In the genomic region with DNA sequence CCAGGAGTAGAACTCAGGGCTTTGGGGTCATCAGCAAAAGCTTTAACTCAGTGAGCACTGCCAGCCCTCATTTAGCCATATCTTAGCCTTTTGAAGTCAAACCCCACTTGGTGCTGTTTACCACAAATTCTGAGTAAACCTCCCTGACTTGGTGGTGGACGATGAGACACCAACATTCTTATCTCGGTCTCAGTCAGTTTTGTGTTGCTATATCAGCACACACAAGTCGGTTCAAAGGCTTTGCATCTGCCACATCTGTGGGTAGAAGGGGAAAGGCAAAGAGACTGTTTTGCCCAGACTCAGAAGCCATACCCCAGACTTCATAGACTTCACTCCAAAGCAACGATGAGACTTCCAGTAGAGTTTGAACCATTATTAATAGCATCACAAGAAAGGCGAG, we compare ENCODE assay signal across 13 mouse cellular contexts.
"Had no signal": no experiment of that assay in that cellular context is flagged by ENCODE, and none has a peak within 500 bp of the region (broad histone marks: within the 10 kb centered on the region; RNA-seq: fewer than 3 reads in every experiment).

No protein-coding gene starts in this region.

- H3K4me3 ChIP-seq: limb, embryonic 15.5 days; megakaryocyte, embryonic 14.5 days; midbrain, embryonic 12.5 days; stomach, embryonic 15.5 days had no signal

- H3K36me3 ChIP-seq: midbrain, embryonic 12.5 days; stomach, embryonic 15.5 days had no signal

- DNase-seq: kidney, adult 8-10 months; kidney, postnatal 25 days; layer of hippocampus, adult 9-11 months; layer of hippocampus, postnatal 36 days; lung, postnatal 10 days; lung, postnatal 4 days; right cerebral cortex, postnatal 14 days had no signal

- ATAC-seq: intestine, embryonic 16.5 days; midbrain, embryonic 16.5 days had no signal

- H3K27ac ChIP-seq: limb, embryonic 15.5 days; midbrain, embryonic 12.5 days; stomach, embryonic 15.5 days had no signal

- H3K27me3 ChIP-seq: limb, embryonic 15.5 days; midbrain, embryonic 12.5 days; stomach, embryonic 15.5 days had no signal
